Mouse (Mus musculus) stomach, postnatal 0 days (tissue): Measurements from ENCODE around the gene Mboat7. TPM values are rescaled to one million over a fixed set of nuclear protein-coding genes. Genes with fewer than 3 reads are reported as not detected.

Experiments used
- ATAC-seq: fragments of 200-750 bp; cut with Nextera tagmentation; 2 replicates; pipeline ENCODE4 v1.8.0; 2017; ENCODE audit not compliant: low FRiP score, low TSS enrichment
- DNase-seq: peaks from one replicate; pipeline ENCODE4 v3.0.0-alpha.2; 2016; ENCODE audit warnings: low spot score
- H3K27ac ChIP-seq: fragments of 300-500 bp; sonication (generic); replicated peaks from 2 replicates; pipeline ENCODE4 v1.5.1; 2014; ENCODE audit warnings: mild to moderate bottlenecking, control low read depth
- H3K27me3 ChIP-seq: fragments of 300-500 bp; sonication (generic); 2 replicates; pipeline ENCODE4 v1.6.1; 2014; ENCODE audit warnings: low read length; ENCODE audit not compliant: control insufficient read depth, insufficient read depth
- H3K36me3 ChIP-seq: fragments of 300-500 bp; sonication (generic); 2 replicates; pipeline ENCODE4 v1.6.1; 2014; ENCODE audit warnings: low read length, mixed read lengths; ENCODE audit not compliant: control insufficient read depth, insufficient read depth
- H3K4me1 ChIP-seq: fragments of 300-500 bp; sonication (generic); replicated peaks from 2 replicates; pipeline ENCODE4 v1.6.1; 2014; ENCODE audit warnings: antibody characterized with exemption; ENCODE audit not compliant: control insufficient read depth, insufficient read depth
- H3K4me2 ChIP-seq: fragments of 300-500 bp; sonication (generic); replicated peaks from 2 replicates; pipeline ENCODE4 v1.6.1; 2014; ENCODE audit warnings: low read depth, mild to moderate bottlenecking, control low read depth, moderate library complexity
- H3K4me3 ChIP-seq: fragments of 300-500 bp; sonication (generic); 2 replicates; pipeline ENCODE4 v1.5.1; 2014; ENCODE audit warnings: low read depth, low read length, control low read depth
- H3K9ac ChIP-seq: fragments of 300-500 bp; sonication (generic); 2 replicates; pipeline ENCODE4 v1.6.1; 2014; ENCODE audit warnings: mild to moderate bottlenecking, low read length, control low read depth, mixed read lengths
- H3K9me3 ChIP-seq: fragments of 300-500 bp; sonication (generic); 2 replicates; pipeline ENCODE4 v1.6.1; 2016; ENCODE audit warnings: low read length; ENCODE audit not compliant: control insufficient read depth
- CTCF ChIP-seq: IDR thresholded peaks from 2 replicates; pipeline ENCODE4 v1.5.1; 2016; ENCODE audit warnings: antibody characterized with exemption, low read depth, mild to moderate bottlenecking, moderate library complexity
- EP300 ChIP-seq: optimal IDR thresholded peaks from 2 replicates; pipeline ENCODE3; 2016; ENCODE audit warnings: antibody characterized with exemption
- WGBS: fragments of 180-500 bp; shearing (Covaris S2); extraction: QIAGEN DNeasy Blood & Tissue Kit; methylation state at CpG from one replicate; pipeline ENCODE4 v1.1.7; 2014; 5-methylcytosine and 5-hydroxymethylcytosine counted together
- polyA plus RNA-seq: library from polyadenylated mRNA; unstranded; fragments of >200 nt; fragmentation: Nextera tagmentation; extraction: Ambion mirVana; gene quantifications from 2 replicates; pipeline ENCODE4 v1.2.1, GENCODE M21; 2015

The Mboat7 gene
- polyA plus RNA-seq, 1 experiment from 2014 or later: 27.1 TPM

DNA sequence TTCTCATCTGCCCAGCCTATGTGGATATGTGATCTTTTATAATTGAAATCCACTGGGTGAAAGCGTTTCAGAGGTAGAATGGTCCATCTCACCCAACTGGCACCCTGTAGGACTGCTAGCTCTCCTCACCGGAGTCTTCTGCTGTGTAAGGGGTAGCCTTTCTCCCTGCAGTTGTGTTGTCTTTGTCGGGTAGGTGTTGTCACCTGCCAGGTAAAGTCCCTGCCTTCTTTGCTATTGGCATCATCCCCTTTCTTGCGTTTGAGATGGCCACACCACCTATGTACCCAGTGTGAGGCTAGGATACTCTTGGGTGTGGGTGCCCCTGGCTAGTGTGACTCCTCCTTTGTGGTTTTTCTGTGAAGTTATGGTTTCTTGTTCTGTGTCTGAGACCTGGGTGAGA is 46.7 kb downstream of the Mboat7 start:
- H3K27me3 ChIP-seq: no peaks in the 10 kb centered on the region
- WGBS: 45% methylated on average over 4 of the region's 4 CpGs
- no peak for TF ChIP-seq EP300
- H3K4me3 ChIP-seq: peak overlapping the region; percentile 99
- peaks cover 10% of the 10 kb centered on the region for H3K4me1 ChIP-seq
- H3K9ac ChIP-seq: peak overlapping the region; percentile 98
- no peak for DNase-seq
- H3K9me3 ChIP-seq: no peaks in the 10 kb centered on the region
- H3K4me2 ChIP-seq: peak overlapping the region; percentile 80
- no peak overlapping the region for H3K27ac ChIP-seq
- peaks cover 8% of the 10 kb centered on the region for H3K36me3 ChIP-seq
- ATAC-seq: no peak

DNA sequence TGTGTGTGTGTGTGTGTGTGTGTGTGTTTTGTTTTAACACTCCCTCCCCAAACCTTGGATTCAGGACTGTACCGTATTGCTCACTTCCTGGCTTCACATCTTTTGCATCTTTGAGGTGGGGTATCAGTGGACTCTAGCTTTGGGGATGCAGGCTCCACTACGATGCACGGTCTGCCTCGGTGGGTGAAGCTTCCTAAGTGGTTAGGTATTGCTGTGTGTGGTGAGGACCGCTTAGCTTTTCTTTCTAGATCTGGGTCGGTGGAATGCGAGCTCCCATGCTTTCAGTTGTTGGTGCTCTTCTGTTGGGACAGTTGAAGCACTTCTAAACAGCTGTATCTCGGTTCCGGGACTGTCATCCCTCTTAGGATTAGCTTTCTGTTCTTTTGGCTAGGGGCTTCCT is 47.1 kb downstream of the Mboat7 start:
- WGBS: 7% methylated on average over 9 of the region's 9 CpGs
- H3K9ac ChIP-seq: peak overlapping the region; percentile 98
- ATAC-seq (no peak), DNase-seq (no peak)
- H3K36me3 ChIP-seq: peaks cover 4% of the 10 kb centered on the region
- H3K27ac ChIP-seq: peak overlapping the region; percentile 99; the same call in 1 of the 2 replicates
- TF ChIP-seq CTCF: no peak
- TF ChIP-seq EP300: no peak
- no peaks in the 10 kb centered on the region for H3K9me3 ChIP-seq
- H3K27me3 ChIP-seq: no peaks in the 10 kb centered on the region
- peak overlapping the region; percentile 99 for H3K4me3 ChIP-seq
- H3K4me2 ChIP-seq: peak overlapping the region; percentile 80
- H3K4me1 ChIP-seq: peaks cover 10% of the 10 kb centered on the region

DNA sequence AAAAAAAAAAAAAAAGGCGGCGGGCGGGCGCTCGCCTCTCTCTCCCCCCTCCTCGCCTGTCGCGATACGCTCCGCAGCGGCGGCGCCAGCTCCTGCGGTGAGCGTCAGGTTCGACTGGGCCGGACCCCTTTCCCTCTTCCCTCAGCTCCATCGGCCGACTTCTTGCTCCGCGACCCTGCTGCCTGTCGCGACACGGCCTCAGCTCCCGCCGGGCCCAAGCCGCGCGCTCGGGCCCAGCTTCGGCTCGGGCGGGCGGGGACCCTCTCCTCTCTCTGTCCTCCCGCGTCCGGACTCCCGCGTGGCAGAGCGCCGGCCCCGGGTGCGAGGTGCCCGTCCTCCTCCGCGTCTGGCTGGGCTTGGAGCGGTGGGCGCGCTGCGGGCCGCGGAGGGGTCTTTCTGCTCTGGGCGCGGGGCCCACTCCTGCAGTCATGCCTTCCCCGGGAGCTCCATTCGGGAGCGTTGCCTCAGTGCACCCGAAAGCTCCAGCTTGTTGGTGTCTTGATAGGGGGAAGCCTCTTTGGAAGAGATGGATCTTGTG is 47.8 kb downstream of the Mboat7 start:
- peaks cover 6% of the 10 kb centered on the region; the same call in 1 of the 2 replicates for H3K36me3 ChIP-seq
- H3K27me3 ChIP-seq: no peaks in the 10 kb centered on the region
- peak overlapping the region; percentile 99 for H3K27ac ChIP-seq
- TF ChIP-seq CTCF (no peak), EP300 (no peak)
- H3K4me1 ChIP-seq: peaks cover 10% of the 10 kb centered on the region
- ATAC-seq (no peak), DNase-seq (no peak)
- H3K9me3 ChIP-seq: no peaks in the 10 kb centered on the region
- H3K4me2 ChIP-seq: peak overlapping the region; percentile 80
- peak overlapping the region; percentile 99 for H3K4me3 ChIP-seq
- 1% methylated on average over 50 of the region's 58 CpGs for WGBS
- peak overlapping the region; percentile 98 for H3K9ac ChIP-seq

DNA sequence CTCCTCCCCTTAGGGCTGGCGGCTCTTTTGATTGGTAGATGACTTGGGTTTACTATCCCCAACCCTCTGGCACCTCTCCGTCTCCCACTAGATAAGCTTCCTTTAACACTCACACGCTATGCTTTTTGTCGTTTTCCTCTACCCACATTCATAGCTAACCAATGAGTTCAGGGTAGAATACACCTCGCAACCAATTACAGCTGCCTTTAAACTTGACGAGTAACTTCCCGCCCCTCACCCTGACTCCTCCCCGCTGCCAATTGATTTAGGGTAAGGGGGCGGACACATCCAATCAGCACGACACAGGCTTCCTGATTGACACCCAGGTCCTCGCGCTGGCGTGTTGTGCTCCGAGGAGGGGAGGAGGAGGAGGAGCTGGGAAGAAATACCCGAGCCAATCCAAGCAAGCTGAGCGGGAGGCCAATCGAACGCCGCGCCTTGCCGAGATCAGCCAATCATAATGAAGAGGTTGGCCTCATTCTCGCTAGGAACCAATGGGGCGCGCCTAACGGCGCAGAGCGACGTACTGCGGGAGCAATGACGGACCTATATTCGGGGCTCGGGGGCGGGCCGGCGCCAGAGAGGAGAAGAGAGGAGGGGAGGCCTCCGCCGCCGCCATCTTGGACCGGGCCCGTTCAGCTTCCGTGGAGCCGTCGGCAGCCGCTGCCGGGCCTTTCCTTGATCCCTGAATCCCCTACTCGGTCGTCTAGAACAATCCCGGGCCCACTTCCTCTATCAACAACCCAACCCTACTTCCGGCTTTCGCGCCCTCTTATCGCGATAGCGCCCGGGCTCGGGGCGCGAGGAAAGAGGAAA is 48.4 kb downstream of the Mboat7 start, which contains the start of gene Cnot3:
TSS of gene Cnot3 (plus strand) at position 597 of the 816 bp plus-strand sequence.
- Histone ChIP-seq H3K36me3 (peaks cover 11% of the 10 kb centered on the region; the same call in 1 of the 2 replicates), H3K27me3 (no peaks in the 10 kb centered on the region), H3K4me3 (peak within 1 kb of the TSS; percentile 99), H3K9me3 (no peaks in the 10 kb centered on the region), H3K4me1 (peaks cover 10% of the 10 kb centered on the region), H3K27ac (peak within 1 kb of the TSS; percentile 99), H3K4me2 (peak within 1 kb of the TSS; percentile 80), H3K9ac (peak within 1 kb of the TSS; percentile 98)
- under 1% methylated on average over 53 of the region's 58 CpGs for WGBS
- peak; percentile 98 for DNase-seq
- peak; percentile 95 for TF ChIP-seq EP300
- no peak for TF ChIP-seq CTCF
- peak; percentile 98 for ATAC-seq

DNA sequence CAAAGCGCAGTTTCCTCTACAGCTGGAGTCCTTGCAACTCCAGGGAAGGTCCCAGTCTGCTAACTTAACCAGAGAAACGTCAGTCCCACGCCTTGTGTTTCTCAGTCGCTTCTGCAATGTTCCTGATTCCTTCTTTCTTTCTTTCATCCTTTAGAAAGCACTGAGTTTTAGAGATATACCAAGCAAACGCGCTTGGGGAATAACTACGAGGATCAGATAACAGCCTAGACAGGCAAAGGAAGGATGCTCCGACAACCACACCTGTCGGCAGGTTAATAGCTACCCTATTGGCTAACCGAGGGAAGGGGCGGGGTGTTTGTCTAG is 49.0 kb downstream of the Mboat7 start:
- ATAC-seq (no peak), DNase-seq (no peak)
- TF ChIP-seq CTCF (no peak), EP300 (no peak)
- Histone ChIP-seq H3K27me3 (no peaks in the 10 kb centered on the region), H3K9ac (no peak overlapping the region), H3K4me2 (peak overlapping the region; percentile 42), H3K4me3 (peak overlapping the region; percentile 41), H3K4me1 (peaks cover 10% of the 10 kb centered on the region), H3K27ac (peak overlapping the region; percentile 49; the same call in 1 of the 2 replicates), H3K9me3 (no peaks in the 10 kb centered on the region), H3K36me3 (peaks cover 14% of the 10 kb centered on the region; the same call in 1 of the 2 replicates)
- WGBS: under 1% methylated on average over 11 of the region's 11 CpGs

DNA sequence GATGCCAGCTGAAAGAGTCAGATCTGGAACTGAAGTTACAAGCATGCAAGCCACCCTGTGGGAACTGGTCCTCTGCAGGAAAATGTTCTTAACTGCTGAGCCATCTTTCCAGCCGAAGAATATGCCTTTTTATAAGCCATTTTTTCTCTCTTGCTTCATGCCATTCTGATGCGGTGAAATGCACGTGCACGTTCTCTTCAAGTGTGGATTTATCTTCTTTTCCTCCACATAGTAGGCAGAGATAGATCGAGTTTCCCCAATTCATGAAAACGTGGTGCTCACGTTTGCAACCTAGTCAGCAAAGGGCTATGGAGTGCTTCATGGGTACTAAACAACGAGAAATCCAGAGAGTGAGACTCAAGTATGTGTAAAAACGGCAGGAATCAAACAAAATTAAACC is 49.5 kb downstream of the Mboat7 start:
- Histone ChIP-seq H3K4me1 (peaks cover 10% of the 10 kb centered on the region), H3K27me3 (no peaks in the 10 kb centered on the region), H3K9me3 (no peaks in the 10 kb centered on the region), H3K36me3 (peaks cover 14% of the 10 kb centered on the region; the same call in 1 of the 2 replicates), H3K27ac (no peak overlapping the region), H3K9ac (no peak overlapping the region), H3K4me3 (peak overlapping the region; percentile 41; the same call in 1 of the 2 replicates), H3K4me2 (peak overlapping the region; percentile 42)
- DNase-seq: no peak
- no peak for ATAC-seq
- 19% methylated on average over 9 of the region's 9 CpGs for WGBS
- no peak for TF ChIP-seq EP300
- TF ChIP-seq CTCF: no peak
